Mouse (Mus musculus): ENCODE measurements at regions not wholly inside any gene's neighbourhood (a gene's known extent, or its start where the extent isn't known, plus 50 kb on each side); places are given as distances from the start of the nearest gene placed in this dataset.

GRCm38 (mm10) chr1:130276005-130276404, 146.8 kb downstream of the Cd55b start:
- Histone ChIP-seq H3K36me3 (no peaks in the 10 kb centered on the region), H3K9ac (no peak overlapping the region), H3K27me3 (replicated peaks) (no peaks in the 10 kb centered on the region), H3K9me3 (no peaks in the 10 kb centered on the region), H3K4me3 (replicated peaks) (no peak overlapping the region), H3K4me1 (no peaks in the 10 kb centered on the region), H3K27ac (no peak overlapping the region), H3K4me2 (no peak overlapping the region)
- ATAC-seq (ENCODE audit: insufficient read depth, low FRiP score, low read depth), result no peak
- 77% methylated on average over 2 of the region's 2 CpGs for WGBS

DNA sequence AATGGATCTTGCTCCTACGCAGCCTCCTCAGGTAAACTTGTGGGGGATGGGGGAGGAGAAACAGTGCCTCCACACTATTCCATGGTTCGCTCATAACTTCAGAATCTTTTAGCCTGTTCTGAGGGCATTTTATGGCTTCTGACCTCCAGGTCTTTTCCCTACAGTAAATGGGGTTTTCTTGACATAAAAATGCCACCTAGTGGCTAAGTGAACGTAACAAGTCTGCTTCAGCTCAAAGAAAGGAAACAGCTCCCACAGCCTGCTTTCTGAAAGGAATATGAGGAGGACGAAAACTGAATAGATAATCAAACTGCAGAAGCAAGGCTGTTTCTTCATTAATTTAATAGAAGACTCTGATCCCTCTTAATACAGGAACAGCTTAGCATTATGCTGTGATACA, 148.3 kb downstream of the Cd55b start:
- no peak for ATAC-seq (ENCODE audit: insufficient read depth, low FRiP score, low read depth)
- WGBS, result 42% methylated on average over 4 of the region's 4 CpGs
- no peak overlapping the region for H3K27ac ChIP-seq
- no peaks in the 10 kb centered on the region for H3K9me3 ChIP-seq
- no peaks in the 10 kb centered on the region for H3K36me3 ChIP-seq
- no peaks in the 10 kb centered on the region for H3K27me3 ChIP-seq (replicated peaks)
- H3K9ac ChIP-seq, result no peak overlapping the region
- no peaks in the 10 kb centered on the region for H3K4me1 ChIP-seq
- H3K4me2 ChIP-seq, result no peak overlapping the region
- H3K4me3 ChIP-seq (replicated peaks), result no peak overlapping the region

DNA sequence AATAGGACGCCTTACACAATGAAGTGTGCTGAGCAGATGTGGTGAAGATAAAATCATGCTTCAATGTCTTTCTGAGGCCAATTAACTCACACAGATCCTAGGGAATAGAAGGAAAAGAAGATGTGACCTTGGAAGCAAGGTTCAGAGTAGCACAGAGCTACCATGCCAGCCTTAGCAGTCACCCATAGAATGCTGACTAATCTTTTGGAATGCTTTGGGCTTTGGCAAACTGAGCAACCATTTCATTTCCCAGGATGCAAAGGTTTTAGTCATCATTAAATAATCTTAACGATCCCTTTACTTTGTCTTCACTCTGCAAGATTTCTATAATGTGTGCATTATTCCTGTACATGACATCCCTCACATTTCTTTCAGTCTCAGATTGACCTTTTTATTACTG, 152.4 kb downstream of the Cd55b start:
- no peaks in the 10 kb centered on the region for H3K27me3 ChIP-seq (replicated peaks)
- ATAC-seq (ENCODE audit: insufficient read depth, low FRiP score, low read depth), result no peak
- H3K4me2 ChIP-seq, result no peak overlapping the region
- no peaks in the 10 kb centered on the region for H3K9me3 ChIP-seq
- 82% methylated on average over 2 of the region's 2 CpGs for WGBS
- no peaks in the 10 kb centered on the region for H3K4me1 ChIP-seq
- no peak overlapping the region for H3K4me3 ChIP-seq (replicated peaks)
- no peak overlapping the region for H3K9ac ChIP-seq
- H3K36me3 ChIP-seq, result no peaks in the 10 kb centered on the region
- H3K27ac ChIP-seq, result no peak overlapping the region

All from stomach, embryonic 15.5 days (tissue).